Comparison of ENCODE assay signal across 13 mouse cellular contexts in genomic region chr1:176986275-176986674, GRCm38 (mm10).
DNase-seq lines count a peak whose midpoint lies in the region; ATAC-seq and TF ChIP-seq lines count a peak whose summit lies in the region.
"Had no signal": no experiment of that assay in that cellular context is flagged by ENCODE, and none has a peak within 500 bp of the region (broad histone marks: within the 10 kb centered on the region; RNA-seq: fewer than 3 reads in every experiment).

No protein-coding gene starts in this region.

- TF ChIP-seq RAD21 in MEL (IDR thresholded peaks at IDR 0.05; ENCODE audit: low read depth, low read length): no peak

- 58% methylated on average over 6 of the region's 6 CpGs for WGBS in forebrain, embryonic 15.5 days
- WGBS in forebrain, embryonic 12.5 days: 67% methylated on average over 6 of the region's 6 CpGs
- WGBS in limb, embryonic 10.5 days: 74% methylated on average over 6 of the region's 6 CpGs

- peak; percentile 22 for DNase-seq in lung, postnatal 36 days
- no peak for DNase-seq in lung, postnatal 10 days
- peak; percentile 44 for DNase-seq in MEL (ENCODE audit: low read depth, low spot score)
- no peak for DNase-seq in limb, embryonic 10.5 days (ENCODE audit: low spot score)
- DNase-seq in adrenal gland, postnatal 14 days: no peak
- DNase-seq: embryo, embryonic 11 days; kidney, adult 8-10 months; lung, adult 2 months; thymus, adult 2 months had no signal

- peak overlapping the region; percentile 67 for H3K27ac ChIP-seq in forebrain, embryonic 15.5 days (replicated peaks)
- H3K27ac ChIP-seq in forebrain, embryonic 12.5 days: no peak overlapping the region
- no peak overlapping the region for H3K27ac ChIP-seq in MEL (ENCODE audit: control insufficient read depth, low read depth, low read length)
- no peak overlapping the region for H3K27ac ChIP-seq in limb, embryonic 10.5 days

- no peak overlapping the region for H3K9ac ChIP-seq in forebrain, embryonic 15.5 days (replicated peaks)
- no peak overlapping the region for H3K9ac ChIP-seq in forebrain, embryonic 12.5 days
- H3K9ac ChIP-seq in MEL (ENCODE audit: control insufficient read depth, low read depth, low read length, poor library complexity, severe bottlenecking): no peak overlapping the region

- H3K4me3 ChIP-seq in forebrain, embryonic 15.5 days: no peak overlapping the region
- no peak overlapping the region for H3K4me3 ChIP-seq in forebrain, embryonic 12.5 days (replicated peaks)
- no peak overlapping the region for H3K4me3 ChIP-seq in MEL (ENCODE audit: control insufficient read depth in 1 of 2, insufficient read depth in 1 of 2, low read depth in 2 of 2, low read length in 2 of 2)
- H3K4me3 ChIP-seq in limb, embryonic 10.5 days: no peak overlapping the region
- H3K4me3 ChIP-seq: erythroblast, embryonic 14.5 days had no signal

- TF ChIP-seq POLR2A in MEL (IDR thresholded peaks at IDR 0.05; ENCODE audit: control insufficient read depth in 1 of 2, insufficient read depth in 1 of 2, low read depth in 1 of 2, low read length in 2 of 2, poor library complexity in 1 of 2): no peak

- no peaks in the 10 kb centered on the region for H3K36me3 ChIP-seq in forebrain, embryonic 15.5 days
- no peaks in the 10 kb centered on the region for H3K36me3 ChIP-seq in forebrain, embryonic 12.5 days (replicated peaks)
- H3K36me3 ChIP-seq in MEL (ENCODE audit: control insufficient read depth in 1 of 2, insufficient read depth in 2 of 2, low read length in 2 of 2): peaks cover 0 to 6% of the 10 kb centered on the region in 2 experiments; a peak in 2 of 4 replicates
- H3K36me3 ChIP-seq in limb, embryonic 10.5 days: no peaks in the 10 kb centered on the region

- no peak for ATAC-seq in forebrain, embryonic 15.5 days (replicated peaks)
- ATAC-seq in forebrain, embryonic 12.5 days (ENCODE audit: low FRiP score): no peak
- peak; percentile 62 for ATAC-seq in megakaryocyte, adult 5-6 weeks (ENCODE audit: poor library complexity, severe bottlenecking)

- no peaks in the 10 kb centered on the region for H3K9me3 ChIP-seq in forebrain, embryonic 15.5 days
- H3K9me3 ChIP-seq in forebrain, embryonic 12.5 days: no peaks in the 10 kb centered on the region
- no peaks in the 10 kb centered on the region for H3K9me3 ChIP-seq in MEL (replicated peaks; ENCODE audit: insufficient read depth, low read length)
- H3K9me3 ChIP-seq in limb, embryonic 10.5 days (replicated peaks): no peaks in the 10 kb centered on the region

- TF ChIP-seq EP300 in MEL (IDR thresholded peaks at IDR 0.05; ENCODE audit: low read depth in 1 of 2, low read length in 2 of 2): no peak

- no peak overlapping the region for H3K4me2 ChIP-seq in forebrain, embryonic 15.5 days (replicated peaks)
- H3K4me2 ChIP-seq in forebrain, embryonic 12.5 days: no peak overlapping the region

- peaks cover 40% of the 10 kb centered on the region for H3K4me1 ChIP-seq in forebrain, embryonic 15.5 days
- H3K4me1 ChIP-seq in forebrain, embryonic 12.5 days: peaks cover 44% of the 10 kb centered on the region
- H3K4me1 ChIP-seq in MEL (ENCODE audit: control insufficient read depth in 1 of 2, insufficient read depth in 2 of 2, low read length in 2 of 2): peaks cover 0 to 8% of the 10 kb centered on the region in 2 experiments; a peak in 2 of 4 replicates
- H3K4me1 ChIP-seq in limb, embryonic 10.5 days: peaks cover 14% of the 10 kb centered on the region

- no peak for TF ChIP-seq CTCF in MEL (IDR thresholded peaks at IDR 0.05 in 2 of 3, conservative IDR thresholded peaks at IDR 0.05 in 1 of 3; ENCODE audit: control insufficient read depth in 1 of 3, insufficient read depth in 1 of 3, low read depth in 2 of 3, low read length in 3 of 3, poor library complexity in 1 of 3, severe bottlenecking in 1 of 3)

- H3K79me2 ChIP-seq in MEL (ENCODE audit: control insufficient read depth, insufficient read depth, low read length, poor library complexity): no peaks in the 10 kb centered on the region

- no peaks in the 10 kb centered on the region for H3K27me3 ChIP-seq in forebrain, embryonic 15.5 days
- peaks cover 4% of the 10 kb centered on the region; the same call in 1 of the 2 replicates for H3K27me3 ChIP-seq in forebrain, embryonic 12.5 days
- no peaks in the 10 kb centered on the region for H3K27me3 ChIP-seq in MEL (ENCODE audit: control insufficient read depth in 1 of 2, insufficient read depth in 2 of 2, low read length in 2 of 2)
- no peaks in the 10 kb centered on the region for H3K27me3 ChIP-seq in limb, embryonic 10.5 days (ENCODE audit: low read depth, poor library complexity, severe bottlenecking)

TF ChIP-seq in MEL, 35 proteins besides CTCF, POLR2A, EP300 and RAD21:
- TF ChIP-seq USF1 (IDR thresholded peaks at IDR 0.05; ENCODE audit: low read depth, low read length): no peak
- TF ChIP-seq MYC (IDR thresholded peaks at IDR 0.05; ENCODE audit: low read depth, low read length): 0 out of 2 replicates have a peak, but pooled peaks have one; percentile 47
TF ChIP-seq in MEL: peak in this region for 1.

Comparison
In these comparisons a context has a peak if more than half of its experiments do, and no peak if none do; other contexts are left out.
1. DNase-seq: peak in lung, postnatal 36 days (single experiment) and MEL (single experiment); none in lung, postnatal 10 days (single experiment), limb, embryonic 10.5 days (single experiment) and adrenal gland, postnatal 14 days (single experiment).